Mouse (Mus musculus): ENCODE data around the gene Grk3.
A peak's percentile ranks its signal among the peaks of the same experiment; 100 is the strongest.

Gene Grk3

DNA sequence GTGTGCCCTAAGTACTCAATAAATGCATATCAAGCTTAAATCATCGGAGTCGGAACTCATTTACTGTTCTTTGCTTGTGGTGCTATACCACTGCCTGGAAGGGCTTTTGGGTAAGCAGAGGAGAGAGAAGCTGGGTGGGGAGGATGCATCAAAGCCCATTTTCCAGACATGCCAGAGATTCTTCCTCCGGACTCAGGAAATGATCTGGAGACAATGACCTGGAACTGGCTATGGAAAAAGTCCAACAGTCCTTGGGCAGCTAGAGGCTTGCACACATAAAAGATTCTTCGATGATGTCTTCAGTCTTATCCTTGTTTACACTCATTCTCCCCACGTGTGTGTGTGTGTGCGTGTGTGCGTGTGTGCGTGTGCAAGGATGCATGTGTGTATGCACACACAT is 80.2 kb downstream of the Grk3 start:
- no peak for DNase-seq (ENCODE audit: low spot score)

DNA sequence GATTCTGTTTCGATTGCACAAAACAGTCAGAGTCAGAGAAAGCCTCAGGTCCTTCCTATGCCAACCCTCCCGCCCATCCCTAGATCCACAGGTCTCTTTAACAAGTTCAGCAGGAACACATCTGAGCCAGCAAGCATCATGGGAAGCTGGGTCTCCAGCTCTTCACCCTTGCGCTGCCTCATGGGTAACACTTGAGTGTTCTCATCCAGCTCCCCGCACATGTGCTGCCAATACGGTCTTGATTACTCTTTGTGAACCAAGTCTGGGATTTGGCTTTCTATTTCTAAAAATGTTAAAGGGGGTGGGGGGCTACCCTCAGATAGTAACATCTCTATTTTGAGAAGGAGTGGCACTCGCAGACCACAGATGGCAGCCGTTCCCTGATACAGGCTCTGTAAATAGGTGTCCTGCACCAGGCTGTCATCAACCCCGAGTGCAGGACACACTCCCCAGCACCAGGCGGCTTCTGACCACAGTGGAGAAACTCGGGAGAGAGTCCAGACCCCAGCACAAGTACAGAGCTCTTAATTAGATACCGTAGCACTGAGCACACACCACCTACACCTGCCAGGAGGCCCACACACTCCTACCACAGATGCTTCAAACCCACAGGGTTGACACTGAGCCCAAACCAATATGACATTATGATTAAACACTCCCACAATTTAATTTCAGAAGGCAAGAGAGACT is 82.6 kb downstream of the Grk3 start:
- no peak for DNase-seq (ENCODE audit: low spot score)

DNA sequence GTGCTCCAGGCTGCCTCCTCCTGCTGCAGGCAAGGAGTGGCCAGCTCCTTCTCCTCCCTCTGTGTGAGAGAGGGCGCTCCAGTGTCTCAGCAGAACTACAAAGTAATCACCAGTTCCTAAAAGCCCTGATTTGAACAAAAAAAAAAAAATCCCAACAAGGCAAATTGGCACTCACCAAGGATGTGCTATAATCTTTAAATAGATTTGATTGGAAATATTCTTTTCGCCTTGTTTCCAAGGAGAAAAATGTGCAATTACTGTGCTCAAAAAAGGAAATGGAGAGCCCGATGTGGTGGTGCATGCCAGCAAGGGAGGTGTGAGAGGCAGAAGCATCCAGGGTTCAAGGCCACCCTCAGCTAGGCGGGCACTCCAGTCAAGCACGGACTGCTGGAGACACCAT is 83.7 kb downstream of the Grk3 start:
- DNase-seq (ENCODE audit: low spot score) = no peak

DNA sequence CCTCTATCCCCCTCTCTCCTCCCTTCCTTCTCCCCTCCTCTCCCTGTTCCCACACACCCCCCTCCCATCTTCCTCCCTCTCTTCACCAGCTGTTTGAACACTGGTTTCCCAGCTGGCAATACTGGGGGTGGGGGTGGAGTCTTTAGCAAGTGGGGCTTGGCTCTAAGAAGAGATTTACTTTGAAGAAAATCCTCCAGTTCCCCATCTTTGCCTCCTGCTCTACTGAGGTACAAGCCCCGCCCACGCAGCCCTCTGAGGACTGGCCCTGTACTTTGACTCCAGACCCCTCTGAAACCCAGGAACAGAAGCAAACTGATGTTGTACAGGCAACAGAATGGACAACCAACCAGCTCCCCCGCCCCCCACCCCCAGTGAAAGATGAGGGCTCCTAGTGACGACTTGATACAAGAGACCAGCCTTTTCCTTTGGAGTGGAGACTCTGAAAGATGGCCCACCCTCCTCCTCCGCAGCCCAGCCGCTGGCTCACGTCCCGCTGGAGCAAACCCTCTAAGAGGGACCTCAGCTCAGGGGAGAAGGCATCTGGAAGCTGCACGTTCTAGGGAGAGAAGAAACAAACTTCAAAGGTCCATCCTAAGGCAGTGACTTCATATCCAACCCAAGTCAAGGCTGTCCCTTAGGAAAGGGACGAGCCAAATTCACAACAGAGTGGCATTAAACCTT is 87.2 kb downstream of the Grk3 start:
- no peak for DNase-seq (ENCODE audit: low spot score)

DNA sequence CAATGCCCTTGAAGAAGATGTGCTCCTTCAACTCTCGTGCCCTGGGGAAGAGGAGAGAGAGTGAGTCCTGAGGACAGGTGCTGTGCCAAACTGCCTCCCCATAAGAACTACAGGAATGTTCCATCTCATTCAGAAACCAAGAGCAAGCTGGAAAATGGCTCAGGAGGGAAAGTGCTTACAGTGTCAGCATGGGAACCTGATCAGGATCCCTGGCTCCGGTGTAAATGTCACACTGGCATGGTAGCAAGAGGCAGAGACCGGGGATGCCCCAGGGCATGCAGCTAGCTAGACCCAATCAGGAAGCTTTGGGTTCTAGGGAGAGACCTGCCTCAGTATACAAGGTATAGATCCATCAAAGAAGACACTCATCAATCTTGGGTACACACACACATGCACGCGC is 90.2 kb downstream of the Grk3 start:
- DNase-seq (ENCODE audit: low spot score) = no peak

DNA sequence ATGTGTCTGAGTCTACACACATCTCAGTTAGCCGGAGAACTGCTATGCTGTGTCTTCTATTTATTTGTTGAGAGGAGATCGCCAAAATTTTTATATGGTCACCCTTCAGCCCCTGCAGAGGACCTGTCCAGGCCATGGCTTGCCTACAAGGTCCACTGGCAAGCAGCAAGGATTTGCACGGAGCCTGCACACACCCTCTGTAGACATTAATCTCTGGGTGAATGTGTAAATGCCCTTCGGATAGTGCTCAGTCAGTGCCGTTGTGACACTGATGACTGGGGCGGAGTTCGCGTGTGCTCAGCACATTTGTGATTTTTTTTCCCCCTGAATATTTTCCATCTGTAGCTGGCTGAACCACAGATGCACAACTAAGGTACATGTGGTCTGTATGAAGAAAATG is 90.8 kb downstream of the Grk3 start:
- DNase-seq (ENCODE audit: low spot score) = no peak

DNA sequence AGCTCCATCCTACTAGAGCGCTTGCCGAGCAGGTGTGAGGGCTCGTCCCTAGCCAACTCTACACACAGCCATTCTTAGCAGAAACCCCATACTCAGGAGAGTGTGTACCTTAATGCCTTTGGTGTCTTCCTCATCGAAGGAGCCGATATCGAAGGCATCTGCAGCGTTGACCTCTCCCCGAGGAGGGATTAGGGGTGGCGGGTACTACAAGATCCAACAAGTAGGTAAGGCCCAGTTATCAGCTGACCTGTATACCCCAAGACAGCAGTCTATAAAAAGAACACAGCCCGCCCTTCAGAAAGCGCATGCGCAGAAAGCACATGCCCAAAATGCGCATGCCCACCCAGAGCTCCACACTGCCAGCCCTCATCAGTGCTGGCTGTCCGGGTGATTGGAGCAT is 91.8 kb downstream of the Grk3 start:
- no peak for DNase-seq (ENCODE audit: low spot score)

DNA sequence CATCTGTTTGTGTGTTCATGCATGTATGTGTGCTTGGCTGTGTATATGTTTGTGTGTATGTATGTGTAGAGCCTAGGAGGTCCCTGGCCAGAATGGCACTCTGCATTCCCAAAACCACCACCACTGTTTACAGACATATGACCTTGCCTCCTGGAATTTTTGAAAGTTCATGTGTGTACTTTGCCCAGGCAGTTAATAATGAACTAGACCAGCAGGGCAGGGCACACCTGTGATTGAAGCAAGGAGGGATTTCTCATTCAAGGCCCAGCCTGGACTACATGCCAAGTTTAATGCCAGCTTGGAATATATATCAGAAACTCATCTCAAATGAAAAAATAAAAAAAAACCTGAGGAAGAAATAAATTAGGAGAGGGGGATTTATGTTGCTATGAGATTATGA is 93.7 kb downstream of the Grk3 start:
- DNase-seq (ENCODE audit: low spot score) = no peak

DNA sequence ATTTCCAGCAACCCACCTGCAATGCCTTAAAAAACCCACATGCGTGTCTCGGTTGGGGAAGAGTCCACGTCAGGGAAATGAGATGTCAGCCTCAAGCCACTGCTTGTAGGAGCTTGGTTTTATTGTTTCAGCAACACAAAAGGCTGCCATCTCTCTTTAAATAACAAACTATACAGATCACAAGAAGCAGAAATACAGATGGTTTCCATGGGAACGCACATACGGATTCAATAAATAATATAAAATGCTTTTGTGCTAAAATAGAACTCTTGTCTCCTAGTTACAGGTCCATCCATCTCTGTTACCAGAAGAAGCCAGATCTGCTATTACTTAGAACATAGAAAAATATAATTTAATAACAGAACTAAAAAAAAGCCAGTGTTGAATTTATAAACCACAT is 105.2 kb downstream of the Grk3 start:
- no peak for DNase-seq (ENCODE audit: low spot score)

DNA sequence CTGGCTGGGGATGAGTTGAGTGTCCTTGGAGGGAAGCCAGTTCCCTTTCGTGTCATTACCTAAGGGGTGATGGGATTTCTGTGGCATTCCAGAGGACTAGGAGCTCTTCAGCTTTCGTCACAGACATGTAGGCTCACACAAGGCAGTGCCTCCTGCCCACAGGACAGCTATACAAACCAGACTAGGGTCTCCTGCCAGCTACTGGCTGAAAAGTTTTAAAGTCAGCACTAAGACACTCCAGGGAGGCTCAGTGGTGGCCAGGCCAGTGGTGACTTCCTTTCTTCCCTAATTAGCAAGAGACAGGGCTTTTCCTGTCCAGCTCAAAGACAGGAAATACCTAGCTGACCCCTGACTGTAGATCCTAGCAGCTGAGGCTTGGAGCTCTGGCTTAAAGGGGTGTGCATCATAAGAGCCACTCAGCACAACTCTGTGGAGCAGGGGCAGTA is 107.4 kb downstream of the Grk3 start:
- DNase-seq (ENCODE audit: low spot score) = no peak

DNA sequence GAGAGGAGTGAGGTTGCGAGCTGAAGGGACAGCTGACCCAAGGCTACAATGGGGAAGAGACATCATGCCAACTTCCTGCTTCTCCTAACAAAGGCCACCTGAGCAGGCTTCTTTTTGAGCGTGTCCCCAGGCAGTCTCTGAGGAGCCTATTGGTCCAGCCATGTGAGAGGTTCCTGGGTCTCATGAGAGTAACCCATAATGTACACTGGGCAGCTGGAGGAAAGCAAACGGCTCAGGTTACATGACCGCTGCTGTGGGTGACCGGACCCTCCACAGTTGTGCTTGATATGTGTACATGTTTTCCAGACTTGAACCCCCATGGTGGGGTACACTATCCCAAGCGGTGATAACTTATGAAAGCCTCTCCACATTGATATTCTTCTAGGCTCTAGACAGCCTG is 108.1 kb downstream of the Grk3 start:
- no peak for DNase-seq (ENCODE audit: low spot score)

DNA sequence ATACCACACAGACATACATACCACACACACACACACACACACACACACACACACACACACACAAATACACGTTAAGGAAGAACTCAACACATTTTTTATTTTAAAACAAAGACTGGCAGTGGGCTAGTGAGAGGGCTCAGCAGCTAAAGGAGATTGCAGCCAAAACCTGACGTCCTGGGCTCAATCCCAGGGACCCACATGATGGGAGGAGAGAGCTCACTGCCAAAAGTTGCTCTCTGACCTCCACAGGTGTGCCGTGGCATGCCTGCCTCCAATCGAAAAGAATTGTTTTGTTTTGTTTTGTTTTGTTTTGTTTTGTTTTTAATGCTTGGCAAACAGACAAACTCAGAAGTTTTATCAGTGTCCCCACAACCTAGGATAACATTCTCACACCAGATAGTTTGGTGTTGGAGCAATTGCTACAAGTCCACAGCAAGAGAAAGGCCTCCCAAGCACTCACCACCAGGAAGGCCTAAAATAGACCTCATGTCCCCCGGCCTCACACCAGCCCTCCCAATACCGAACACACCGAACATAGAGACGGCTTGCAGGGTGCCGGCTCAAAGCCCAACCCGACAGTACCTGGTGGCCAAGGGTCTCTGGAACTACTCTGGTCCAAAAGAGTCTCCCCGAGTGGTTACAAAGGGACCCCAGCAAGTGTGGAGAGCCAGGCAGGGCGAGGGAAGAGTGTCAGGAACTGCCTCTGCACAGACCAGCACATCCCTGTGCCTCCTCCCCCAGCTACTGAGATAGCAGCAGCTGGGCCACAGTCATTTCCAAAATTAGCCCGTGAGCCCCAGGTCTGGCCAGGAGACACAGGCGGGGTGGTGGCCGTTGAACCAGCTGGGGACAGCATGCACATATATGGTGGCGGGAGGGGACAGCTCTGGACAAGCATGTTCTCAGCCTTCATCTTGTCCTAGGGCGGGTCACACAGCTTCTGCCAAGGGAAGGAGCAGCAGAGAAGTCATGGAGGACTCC is 119.6 kb downstream of the Grk3 start, which contains the start of gene Myo18b:
Myo18b (minus strand) TSS at position 689 of the 981 bp plus-strand sequence.
- DNase-seq (ENCODE audit: low spot score) = no peak

DNA sequence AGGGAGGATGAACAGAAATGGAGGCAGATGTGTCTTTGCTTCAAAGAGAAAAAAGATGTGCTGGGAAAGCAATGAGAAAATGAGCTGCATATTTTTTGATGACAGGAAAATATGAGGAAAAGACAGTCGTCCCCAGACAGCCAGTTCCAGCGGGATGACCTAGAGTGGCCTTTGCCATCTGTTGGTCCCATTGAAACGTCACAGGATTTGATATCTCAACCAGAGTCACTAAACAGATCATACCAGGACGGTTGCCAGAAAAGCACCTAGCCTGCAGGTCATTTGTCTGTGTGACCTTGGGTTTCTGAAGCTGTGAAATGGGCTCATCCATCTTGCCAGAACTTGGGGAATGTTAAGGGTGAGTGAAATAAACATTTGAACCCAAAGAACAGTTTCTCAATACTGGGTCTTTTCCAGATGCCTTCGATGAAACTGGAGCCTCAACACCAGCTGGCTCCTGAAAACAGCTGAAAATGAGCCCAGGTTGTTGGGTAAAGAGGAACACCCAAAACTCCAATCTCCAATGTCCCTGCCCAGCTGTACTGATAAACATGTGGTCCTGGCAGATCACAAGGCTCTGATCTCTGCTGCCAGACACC is 122.0 kb downstream of the Grk3 start:
- no peak for DNase-seq (ENCODE audit: low spot score)

DNA sequence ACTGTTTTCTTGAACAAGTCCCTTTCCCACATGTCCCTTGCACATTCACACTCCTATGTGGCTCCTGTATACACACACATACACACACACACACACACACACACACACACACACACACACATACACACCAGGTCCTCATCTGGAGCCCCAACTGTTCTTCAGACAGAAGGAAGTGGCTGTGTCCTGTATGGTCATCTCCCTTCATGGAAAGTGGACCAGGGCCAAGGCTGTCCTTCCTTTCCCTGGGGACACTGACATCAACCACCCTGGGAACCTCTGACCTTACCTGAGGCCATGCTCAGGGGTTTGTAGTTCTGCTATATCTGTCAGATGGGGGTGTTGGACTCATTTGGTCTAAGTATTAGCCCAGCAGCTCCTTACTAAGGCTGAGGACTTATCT is 123.2 kb downstream of the Grk3 start:
- DNase-seq (ENCODE audit: low spot score) = no peak

DNA sequence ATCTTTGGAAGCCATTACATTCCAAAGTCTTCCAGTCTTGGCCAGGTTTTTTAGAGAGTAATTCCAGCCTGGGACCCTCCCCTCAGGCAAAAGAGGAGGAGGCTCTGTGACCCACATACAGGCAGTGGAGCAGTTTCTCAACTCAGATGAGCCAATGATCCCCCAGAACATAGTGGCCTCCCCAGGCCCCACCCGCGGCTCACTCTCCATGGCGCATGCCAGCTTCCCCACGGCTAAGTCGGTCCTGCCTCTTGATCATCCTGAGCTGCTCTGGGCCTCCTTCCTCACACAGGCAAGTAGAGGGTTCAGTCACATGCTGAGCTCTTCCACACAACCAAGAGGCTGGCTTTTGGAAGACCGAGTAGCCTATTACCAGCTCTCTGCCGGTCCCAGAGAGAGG is 126.9 kb downstream of the Grk3 start:
- no peak for DNase-seq (ENCODE audit: low spot score)

DNA sequence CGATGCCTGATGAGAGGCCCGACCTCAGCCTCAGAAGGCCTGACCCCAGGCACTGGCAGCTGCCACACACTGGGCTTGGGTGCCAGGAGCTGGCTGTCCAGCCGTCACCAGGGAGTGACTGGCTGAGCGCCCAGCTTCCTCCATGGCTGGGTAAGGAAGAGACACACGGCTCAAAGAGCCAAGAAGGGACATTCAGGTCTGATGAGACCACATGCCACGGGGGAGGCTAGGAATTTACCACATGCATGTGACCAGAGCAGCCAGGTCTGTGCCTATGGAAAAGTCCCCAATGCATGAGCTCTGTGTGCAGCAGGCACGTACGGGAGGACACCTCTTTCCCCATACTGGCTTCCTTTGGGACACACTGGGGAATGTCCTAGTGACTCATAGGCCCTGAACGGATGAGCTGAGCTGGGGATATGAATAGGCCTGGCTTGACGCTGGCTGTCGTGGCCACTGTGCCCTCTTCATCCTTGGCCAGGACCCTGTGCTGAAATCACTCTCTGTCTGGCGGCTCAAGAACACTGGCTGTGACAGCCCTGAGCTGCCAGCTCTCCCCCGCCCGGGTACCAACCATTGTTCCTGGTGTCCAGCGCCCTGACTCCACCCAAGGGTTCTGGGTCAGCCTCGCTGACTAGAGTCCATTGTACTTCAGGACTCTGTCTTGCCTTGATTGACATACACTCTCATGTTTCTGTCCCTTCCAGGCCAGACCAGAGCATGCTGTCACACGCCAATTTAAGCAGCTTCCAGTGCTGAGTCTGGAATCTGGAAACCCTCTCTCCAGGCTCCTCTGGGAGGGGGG is 128.7 kb downstream of the Grk3 start:
- DNase-seq (ENCODE audit: low spot score) = no peak

DNA sequence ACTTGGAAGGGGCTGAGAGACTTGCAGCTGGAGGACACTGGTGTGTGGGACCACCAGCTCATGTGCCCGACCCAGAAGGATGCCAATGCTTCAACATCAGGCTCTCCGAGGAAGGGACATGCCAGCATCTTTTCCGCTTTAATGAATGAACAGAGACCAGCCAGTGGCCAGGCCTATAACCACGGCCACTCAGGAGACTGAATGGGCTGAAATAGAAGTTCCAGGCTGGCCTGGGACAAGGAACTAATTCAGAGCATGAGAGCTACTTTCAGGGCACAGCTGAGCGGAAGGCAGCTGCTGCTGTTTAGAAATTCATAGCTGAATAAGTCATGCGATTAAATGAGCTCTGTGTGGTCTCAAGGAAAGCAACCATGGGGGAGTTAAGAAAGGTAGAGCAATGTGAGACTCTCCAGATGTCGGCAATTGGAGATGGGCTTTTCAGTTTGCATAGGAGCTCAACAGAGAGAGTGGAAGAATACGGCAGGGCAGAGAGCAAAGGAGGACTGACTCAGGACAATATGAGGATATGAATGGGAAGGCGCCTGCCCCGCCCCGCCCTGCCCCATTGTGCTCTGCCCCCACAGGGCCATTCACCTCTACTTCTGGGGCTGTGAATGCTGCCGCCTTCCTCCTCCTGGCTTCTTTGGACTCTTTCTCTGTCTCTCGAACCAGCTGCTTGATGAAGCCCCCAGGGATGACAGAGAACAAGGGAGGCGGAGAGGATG is 138.0 kb downstream of the Grk3 start:
- DNase-seq (ENCODE audit: low spot score) = no peak

DNA sequence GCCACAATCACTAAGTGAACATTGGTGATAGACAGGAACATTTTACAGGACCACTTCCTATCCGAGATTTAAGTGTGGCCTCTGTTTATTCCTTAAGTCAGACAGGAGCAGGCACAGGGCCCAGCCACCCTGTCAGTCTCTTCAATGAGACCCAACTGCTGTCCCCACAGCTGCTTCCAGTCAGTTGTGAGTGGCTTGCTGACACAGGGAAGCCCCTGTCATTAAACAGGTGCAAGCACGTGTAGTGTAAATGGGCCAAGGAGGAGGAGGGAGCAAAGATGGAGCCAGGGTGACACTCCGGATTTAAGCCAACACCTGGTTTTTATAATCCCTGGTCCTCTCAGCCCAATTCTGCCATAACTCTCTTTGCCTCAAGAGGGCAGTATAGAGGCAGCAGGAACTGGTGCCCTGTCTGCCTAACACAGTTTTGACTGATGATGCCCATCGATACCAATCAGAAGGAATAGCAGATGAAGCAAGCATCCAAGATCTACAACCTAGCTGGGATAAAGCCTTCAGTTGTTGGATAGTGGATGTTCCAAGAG is 138.7 kb downstream of the Grk3 start:
- no peak for DNase-seq (ENCODE audit: low spot score)

DNA sequence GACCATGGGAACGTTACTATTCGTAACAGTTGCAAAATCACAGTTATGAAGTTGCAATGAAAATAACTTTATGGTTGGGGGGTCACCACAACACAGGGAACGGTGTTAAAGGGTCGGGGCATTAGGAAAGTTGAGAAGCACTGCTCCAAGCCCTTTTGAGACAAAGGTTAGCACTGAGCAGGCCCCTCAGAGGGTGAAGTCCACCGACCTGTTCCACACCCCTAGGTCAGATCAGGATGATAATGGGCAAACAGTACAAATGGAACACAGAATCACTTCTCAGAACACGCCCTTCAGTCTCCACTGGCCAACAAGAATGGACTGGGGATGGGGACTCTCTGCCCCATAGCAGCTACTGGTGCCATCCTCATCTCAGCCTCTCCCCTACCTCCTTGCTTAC is 142.6 kb downstream of the Grk3 start:
- DNase-seq (ENCODE audit: low spot score) = no peak

DNA sequence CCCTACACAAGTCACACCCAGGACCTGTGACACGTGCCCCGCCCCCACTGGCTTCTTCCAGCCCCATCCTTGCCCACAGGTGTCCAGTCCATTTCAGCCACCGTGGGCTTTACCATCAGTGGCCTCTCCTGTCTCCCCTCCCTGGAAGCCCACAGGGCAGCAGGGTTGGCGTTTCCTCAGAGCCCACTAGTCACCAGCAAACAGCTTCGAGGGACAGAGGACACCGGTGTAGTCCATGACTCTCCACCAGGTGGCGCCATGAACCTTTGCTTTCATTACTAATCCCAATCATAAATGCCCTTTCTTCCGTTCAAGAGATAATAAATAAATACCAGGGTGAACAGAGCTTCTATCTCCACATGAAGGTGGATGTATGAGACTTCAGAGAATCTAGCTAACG is 144.9 kb downstream of the Grk3 start:
- DNase-seq (ENCODE audit: low spot score) = peak; percentile 48

Data from ovary, postnatal 10 days (tissue).